Mouse (Mus musculus): ENCODE measurements at regions not wholly inside any gene's neighbourhood (a gene's known extent, or its start where the extent isn't known, plus 50 kb on each side); places are given as distances from the start of the nearest gene placed in this dataset.

DNA sequence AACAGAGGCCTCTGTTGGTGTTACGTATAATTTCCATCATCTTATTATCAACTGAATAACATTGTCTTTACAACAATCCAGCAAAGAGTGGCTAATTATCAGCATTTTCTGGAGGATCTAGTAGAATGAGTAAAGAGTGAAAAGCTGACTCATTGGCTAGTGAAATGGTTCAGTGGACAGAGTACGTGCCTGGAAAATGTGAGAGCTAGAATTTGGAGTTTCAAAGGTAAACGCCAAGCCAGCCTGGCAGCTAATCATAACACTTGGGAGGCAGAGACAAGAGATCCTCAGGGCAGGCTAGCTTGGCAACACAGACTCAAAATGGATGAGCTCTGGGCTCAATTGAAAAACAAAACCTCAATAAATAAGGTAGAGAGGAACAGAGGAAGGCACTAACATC, 2628.0 kb upstream of the Gm7489 start:
- no peak for DNase-seq (ENCODE audit: low read depth, low spot score)

DNA sequence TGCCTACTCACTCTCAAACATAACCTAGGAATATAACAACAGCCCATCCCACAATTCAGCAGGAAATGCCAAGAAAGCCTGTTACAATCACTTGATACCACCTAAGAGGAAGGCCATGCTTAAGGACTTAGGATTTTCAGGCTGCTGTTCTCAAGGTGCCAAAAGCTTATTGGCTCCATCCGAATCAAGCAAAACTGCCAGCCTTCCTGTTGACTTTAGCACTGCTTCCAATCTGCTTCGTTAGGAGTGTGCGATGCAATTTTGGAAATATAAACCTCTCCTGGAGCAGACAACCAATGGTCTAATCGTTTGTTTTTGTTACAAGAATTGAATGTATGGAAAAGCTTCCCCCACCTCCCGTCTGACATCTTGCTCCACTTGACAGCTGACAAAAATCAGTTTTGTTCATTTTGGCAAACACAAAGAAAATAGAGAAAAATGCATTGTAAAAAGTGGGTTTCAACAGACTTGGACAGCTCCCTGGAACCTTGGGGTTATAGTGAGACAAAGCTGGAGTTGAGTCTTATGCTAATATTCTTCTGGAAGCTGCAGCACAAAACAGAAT, 2620.0 kb upstream of the Gm7489 start:
- DNase-seq (ENCODE audit: low read depth, low spot score), result no peak

DNA sequence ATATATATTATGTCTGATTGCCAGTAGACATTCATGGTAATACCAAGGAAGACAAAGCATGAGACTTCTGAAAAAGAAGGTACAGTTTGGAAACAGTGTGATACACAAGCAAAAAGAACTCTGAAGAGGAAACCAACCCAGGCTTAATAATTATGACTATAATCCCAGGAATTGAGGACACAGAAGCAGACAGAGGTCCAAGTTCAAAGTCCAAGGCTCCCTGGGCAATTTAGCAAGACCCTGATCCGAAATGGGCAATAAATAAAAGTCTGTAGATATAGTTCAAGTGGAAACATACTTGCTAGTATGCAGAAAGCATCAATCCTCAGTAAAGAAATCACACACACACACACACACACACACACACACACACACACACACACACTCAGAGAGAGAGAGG, 2618.7 kb upstream of the Gm7489 start:
- no peak for DNase-seq (ENCODE audit: low read depth, low spot score)

DNA sequence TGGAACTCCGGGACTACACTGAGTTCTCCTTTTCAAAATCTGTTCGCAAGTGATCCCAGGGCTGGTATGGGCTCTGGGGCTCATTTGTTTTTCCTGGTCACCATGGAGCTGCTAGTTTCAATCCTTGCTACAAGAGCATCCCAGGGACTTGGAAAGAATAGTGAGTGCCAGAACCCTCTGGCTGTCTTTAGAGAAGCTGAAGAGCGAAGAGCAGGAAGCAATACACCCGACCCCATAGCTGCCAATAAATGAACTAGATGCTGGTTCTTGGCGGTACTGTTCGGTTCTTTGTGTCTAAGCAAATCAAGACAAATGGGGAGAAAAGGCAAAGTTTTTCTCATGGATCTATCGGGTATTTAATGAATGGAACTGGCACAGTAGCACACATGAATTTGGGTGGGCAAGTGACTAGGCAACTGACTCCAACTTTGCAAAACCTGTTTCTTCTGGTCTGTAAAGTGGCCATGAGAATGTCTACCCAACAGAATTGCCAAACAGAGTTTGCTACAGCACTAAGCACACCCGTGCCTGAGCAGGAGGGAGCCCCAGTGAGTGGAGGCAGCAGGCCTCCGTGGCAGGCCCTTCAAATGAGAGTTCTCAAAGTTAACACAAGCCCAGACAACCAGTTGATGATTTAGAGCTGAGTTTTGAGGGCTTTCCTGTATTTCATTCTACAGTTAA, 2612.9 kb upstream of the Gm7489 start:
- no peak for DNase-seq (ENCODE audit: low read depth, low spot score)

DNA sequence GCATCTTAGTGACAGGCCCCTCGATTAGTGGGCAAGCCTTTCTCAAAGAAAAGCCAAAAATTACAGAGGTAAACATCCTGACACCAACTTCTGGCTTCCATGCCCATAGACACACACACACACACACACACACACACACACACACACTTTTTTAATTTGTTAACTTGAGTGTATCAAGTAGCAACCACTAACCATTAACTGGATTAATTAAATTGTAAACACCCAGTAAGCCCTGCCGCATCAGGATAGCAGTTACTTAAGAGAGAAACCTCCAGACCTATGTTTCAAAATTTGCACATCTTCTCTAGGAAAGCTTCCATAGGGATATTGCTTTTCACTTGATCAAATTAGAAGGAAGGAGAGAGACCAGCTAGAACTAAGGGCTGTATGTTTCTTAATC, 2599.4 kb upstream of the Gm7489 start:
- DNase-seq (ENCODE audit: low read depth, low spot score), result no peak

DNA sequence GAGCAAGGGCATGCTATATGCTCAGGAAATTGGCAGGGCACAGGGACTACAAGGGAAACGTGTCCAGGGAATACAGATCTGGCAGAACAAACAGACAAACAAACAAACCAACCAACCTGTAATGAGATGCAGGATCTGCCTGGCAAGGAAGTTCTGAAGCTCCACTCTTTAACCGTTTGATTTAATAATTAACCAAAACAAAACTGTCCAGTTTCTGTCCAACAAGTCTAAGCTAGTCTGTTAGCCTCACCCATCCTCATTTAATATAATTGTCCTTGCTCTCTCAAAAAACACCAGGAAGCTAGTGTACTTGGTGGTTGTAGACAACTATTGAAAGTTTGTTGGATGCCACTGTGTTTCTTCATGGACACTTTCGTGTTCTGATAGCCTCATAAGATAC, 2598.4 kb upstream of the Gm7489 start:
- DNase-seq (ENCODE audit: low read depth, low spot score), result no peak

DNA sequence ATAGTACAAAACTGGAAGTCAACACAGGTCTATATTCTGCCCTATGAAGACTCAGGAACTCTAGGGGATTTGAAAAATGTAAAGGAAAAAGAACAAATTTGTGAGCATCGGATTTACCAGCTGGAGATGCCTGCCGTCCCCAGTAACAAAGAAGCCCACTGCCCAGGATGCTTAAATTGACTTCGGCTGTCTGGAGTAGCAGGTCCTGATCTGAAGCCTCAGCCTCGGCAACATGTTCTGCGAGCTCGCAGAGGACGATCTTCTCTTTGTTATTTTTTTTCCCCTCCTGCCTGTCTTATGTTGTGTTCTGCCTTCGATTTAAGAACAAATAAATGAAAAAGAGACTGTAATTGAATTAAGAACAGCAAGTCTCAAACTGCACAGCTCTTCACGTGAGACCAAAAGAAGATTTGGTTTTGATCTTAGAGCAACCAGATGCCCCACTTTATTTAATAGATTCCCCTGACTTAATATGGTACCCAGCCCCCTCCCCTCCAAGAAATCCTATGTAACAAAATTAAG, 2595.7 kb upstream of the Gm7489 start:
- DNase-seq (ENCODE audit: low read depth, low spot score), result no peak

DNA sequence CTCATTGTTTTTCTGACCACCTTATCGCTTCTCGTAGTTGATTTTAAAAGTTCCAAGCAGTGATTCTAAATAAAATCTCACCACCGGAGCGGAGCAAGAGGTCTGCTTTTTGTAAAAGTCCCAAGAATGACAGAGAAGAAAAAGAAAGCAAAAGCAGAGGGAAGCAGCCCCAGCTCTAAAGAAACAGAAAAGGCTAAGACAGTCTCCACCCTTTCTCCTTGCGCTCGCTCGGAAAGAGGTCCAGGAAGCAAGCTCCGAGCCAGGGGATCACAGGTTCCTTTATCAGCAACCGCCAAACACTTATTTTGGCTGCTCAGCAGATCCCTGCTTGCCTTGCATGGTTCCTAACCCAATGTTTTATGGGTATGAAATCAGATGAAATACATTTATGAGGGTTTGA, 2594.8 kb upstream of the Gm7489 start:
- no peak for DNase-seq (ENCODE audit: low read depth, low spot score)

DNA sequence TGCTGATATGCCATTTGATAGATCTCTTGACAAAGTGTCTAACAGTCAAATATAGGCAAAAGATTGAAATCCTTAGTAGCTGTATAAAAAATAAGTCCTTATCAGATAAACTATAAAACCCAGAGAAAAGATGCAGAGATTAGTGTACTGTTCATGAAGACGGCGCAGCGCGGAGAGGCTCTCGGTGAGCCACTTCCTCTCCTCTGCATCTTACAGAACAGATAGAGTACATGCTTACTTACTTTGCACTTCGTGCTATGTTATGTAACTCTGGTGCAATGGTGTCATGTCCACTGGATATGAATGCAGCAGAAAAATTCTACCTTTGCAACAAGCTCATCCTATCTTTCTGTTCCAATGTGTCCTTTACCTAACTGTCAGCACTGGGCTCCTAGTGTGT, 2593.5 kb upstream of the Gm7489 start:
- DNase-seq (ENCODE audit: low read depth, low spot score), result no peak

DNA sequence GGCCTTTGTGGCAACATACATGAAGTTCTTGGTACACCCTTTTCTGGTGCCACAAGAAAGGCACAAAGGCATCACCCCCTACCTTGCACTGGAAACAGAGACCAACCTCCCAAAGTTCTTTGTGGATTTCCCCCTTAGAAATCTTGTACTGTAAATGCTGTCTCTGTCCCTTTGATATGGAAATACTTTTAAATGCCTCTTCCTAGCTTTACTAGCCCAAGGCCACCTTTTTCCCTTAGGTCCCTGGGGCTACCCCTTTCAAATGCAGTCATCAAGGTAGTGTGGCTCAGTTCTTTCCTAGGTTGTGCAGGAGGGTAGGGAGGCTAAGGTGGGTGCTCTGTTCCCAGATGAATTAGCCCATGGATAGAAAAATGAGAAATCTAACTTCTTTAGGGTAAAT, 2587.9 kb upstream of the Gm7489 start:
- DNase-seq (ENCODE audit: low read depth, low spot score), result no peak

DNA sequence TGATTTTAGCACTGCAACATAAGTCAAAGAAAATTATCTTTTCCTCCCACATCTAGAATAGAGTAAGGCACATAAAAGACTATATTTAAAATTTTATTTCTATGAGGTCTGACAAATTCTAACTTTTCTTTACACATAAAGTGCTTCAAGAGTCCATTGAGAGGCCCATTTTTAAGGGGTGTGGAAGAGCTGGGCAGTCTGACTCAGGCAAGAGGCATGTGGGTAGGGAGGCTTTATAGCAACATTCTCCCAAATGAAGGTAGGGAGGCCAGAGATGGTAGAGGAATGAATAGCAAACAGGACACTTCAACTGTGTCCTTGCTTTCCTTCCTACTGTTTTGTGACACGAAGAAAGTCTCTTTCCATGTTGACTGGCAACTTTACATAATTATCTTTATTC, 2566.6 kb upstream of the Gm7489 start:
- no peak for DNase-seq (ENCODE audit: low read depth, low spot score)

DNA sequence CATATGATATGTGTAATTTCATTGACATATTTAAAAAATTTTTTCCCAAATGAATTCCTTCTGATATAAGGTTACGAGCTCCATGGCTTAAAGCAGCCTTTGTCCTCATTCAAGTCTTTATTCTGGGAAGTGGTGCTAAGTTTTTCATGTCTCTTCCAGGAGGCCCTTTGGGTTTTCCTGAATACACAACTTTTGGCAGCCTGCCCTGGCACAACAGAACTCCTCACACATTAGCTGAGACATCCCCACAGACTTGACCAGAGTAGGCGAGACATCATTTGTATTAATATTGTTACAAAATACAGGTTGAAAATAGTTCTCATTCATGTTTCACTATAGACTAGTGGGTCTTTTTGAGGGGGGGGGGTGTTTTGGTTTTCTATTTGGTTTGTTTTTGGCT, 2565.9 kb upstream of the Gm7489 start:
- DNase-seq (ENCODE audit: low read depth, low spot score), result no peak

DNA sequence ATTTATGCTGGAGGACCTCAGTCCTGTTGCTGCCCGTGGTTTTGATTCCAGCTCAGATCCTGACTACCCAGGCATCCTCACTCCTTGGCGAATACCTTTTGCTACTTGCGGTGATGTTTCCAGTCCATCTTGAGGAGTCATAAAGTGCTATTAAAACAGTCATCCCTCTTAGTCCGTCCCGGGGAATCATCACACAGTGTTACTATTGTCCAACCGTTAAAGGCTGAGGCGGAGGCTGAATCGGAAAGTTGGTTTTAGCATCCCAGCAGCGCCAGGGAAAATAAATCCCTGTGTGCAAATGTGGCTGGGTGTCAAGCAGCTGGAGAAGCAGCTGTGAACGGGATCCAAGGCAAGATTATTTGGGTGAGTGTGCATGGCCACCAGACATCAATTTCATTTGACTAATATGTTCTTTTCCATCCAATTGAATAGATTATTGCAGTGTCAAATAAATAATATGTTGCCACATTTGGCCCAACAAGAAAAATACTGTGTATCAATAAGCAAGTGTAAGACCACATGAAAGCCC, 2564.3 kb upstream of the Gm7489 start:
- no peak for DNase-seq (ENCODE audit: low read depth, low spot score)

DNA sequence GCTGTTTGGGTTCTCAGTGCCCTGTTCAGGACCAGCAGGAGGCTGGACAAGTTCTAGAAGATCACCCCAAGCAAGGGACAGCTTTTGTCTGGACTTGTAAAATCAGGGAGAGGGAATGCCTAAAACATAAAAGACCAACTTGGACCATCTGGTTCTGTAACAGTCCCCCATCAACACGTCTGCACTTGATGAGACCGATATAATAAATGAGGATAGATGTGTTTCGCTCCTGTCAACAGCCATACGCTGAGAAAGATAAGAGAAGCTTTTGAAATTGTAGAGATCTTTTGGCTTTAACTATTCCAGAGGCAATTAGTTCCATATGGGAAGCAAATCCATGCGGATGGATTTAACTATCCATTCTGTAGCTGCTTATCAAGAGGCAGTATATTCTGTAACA, 2561.4 kb upstream of the Gm7489 start:
- no peak for DNase-seq (ENCODE audit: low read depth, low spot score)

DNA sequence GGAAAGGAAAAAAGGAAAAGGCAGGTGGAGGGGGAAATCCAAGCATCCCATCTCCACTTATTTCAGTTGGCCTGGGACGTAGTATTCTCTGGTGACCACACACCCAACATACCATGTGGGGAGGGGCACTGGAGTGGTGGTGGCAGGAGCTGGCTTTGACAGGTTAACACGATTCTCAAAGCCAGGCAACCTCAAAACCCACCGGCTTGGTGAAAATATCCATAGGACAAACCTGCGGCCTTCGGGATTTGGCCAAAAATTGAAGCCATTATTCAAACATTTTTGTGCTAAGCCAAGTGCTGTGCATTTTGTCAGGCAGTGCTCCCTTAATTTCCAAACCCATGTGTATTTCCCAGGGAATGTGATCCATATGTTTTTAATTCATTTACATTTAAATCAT, 2560.5 kb upstream of the Gm7489 start:
- no peak for DNase-seq (ENCODE audit: low read depth, low spot score)

DNA sequence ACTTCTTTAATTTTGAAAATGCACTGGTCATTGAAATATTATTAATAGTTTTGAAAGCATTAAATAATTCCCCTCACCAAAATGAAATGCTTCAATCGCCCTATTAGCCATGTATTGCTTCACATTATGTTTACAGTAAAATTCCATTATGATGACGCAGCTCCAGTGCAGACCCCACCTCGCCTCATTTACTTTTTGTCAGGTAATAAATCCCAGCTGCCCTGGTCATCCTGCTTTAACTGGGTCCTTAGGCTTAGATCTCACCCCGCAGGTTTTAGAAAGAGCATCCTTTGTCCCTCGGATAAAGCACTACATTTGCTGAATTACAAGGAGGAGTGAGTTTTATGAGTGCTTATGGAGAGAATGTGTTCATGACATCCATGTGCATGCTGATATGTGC, 2557.0 kb upstream of the Gm7489 start:
- no peak for DNase-seq (ENCODE audit: low read depth, low spot score)

DNA sequence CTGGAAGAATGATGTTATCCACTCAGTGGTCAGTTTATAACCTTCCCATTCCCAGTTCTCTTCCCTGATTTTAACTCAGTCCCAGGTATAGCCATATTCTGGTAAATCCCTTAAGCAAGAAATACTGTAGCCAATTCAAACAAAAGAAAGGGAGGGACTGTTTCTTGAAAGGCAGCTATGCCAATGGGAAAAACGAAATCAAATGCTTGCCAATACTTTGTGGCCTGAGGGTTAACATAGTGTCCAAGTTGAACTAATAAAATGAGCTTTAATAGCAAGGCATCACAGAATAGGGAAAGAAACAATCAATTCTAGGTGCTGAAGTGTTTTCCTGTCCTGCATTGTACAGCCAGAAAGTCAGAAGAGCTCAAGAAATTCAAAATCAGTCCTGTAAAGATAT, 2548.3 kb upstream of the Gm7489 start:
- no peak for DNase-seq (ENCODE audit: low read depth, low spot score)

DNA sequence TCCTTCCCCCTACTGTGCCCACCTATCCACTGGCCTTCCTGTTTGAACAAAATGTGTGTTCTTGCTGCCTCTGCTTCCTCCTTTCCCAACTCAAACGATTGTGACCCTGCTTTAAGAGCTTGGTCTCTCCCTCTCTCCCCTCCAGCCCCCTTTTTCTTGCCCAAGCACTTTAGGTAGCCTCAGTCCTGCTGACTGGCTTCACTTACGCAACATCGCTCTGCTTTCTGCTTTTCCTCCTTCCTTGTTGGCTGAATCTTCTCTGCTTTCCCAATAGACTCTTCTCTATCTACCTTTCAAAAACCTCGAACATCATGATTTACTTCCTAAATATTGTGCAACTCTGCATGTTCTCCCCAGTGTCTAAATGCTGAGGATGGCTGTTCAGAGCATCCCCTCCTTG, 2538.4 kb upstream of the Gm7489 start:
- DNase-seq (ENCODE audit: low read depth, low spot score), result no peak

DNA sequence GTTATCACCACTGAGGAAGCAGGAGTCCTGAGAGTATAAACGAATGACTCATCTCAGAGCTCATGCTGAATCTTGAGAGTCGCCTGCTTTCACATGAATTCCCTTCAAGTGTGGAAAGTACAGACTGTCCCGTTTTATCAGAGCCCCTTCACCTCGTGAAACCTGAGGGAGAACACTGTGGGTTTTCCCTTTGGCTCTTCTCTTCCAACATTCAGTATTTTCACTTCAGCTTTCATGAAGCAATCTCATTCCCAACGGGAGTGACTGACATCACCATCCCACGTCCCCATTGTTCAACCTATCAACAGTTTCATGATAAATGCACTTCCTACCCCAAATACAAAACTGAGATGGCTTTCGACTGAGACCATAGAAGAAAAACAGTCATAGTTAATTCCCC, 2521.3 kb upstream of the Gm7489 start:
- DNase-seq (ENCODE audit: low read depth, low spot score), result no peak

DNA sequence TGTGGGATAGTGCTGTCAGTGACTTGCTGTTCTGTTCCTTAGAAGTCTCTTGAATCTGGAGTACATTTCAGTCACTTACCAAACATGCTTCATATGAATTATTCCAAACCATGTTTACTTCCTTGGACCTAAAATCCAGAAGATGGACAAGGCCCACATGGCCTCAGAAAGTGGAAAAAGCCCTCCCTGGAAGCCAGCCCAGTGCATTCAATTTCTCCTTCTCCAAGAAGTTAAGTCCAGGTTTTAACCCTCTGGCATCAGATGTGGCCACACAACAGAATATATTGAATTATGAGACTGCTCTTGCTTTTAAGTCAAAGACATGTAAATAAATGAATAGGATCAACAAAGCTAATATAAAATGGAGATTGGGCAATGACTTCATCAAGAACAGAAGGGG, 2513.5 kb upstream of the Gm7489 start:
- no peak for DNase-seq (ENCODE audit: low read depth, low spot score)

DNA sequence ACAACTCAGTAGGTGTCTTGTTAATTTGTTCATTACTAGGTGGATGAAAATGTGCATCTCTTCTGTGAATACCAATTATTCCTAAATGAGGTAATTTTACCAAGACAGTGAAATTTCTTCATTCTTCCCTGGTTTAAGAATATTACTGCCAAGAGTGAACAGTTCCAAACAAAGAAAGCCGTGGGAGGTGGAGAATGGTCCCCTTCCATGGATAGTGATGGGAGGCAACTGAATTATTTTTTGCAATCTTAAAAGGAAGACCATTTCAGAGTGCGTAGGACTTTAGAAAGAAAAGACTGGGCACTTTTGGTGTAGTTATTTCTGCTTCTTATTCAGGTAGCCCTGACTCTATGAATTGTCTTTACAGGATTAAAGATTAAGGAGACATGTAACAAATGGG, 2494.3 kb upstream of the Gm7489 start:
- peak; percentile 67 for DNase-seq (ENCODE audit: low read depth, low spot score)

DNA sequence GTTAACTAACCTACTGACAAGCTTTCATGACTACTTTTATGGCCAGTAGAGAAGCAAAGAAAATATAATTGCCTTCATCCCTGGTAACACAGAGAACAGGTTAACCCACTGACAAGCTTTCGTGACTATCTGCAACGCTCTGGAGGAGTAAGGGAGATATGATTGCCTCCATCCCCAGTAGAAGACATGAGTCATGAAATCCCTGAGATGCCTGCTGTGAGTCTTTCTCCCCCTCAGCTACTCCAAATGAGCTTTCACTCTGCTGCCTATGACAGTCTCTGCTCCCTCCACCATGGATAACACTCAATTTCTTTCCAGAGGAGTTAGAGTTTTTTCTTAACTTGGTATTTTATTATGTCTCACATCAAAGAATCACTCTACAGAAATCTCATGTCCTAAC, 2493.4 kb upstream of the Gm7489 start:
- no peak for DNase-seq (ENCODE audit: low read depth, low spot score)

All from telencephalon, adult 2 months (tissue).